Mouse (Mus musculus) cerebellum, adult 2 months (tissue): ENCODE results near the gene Fam222b. TPM values are rescaled to one million over a fixed set of nuclear protein-coding genes. Genes with fewer than 3 reads are reported as not detected.
A peak's percentile ranks its signal among the peaks of the same experiment; 100 is the strongest.

ENCODE experiments used
- DNase-seq, 2 experiments: peaks; one replicate each; pipeline ENCODE4 v3.0.0; 2021
- H3K27ac ChIP-seq: fragments of 200-500 bp; 2 replicates; pipeline ENCODE4 v1.5.1; 2012; ENCODE audit warnings: low read length, control low read depth, inconsistent platforms; ENCODE audit not compliant: insufficient read depth
- H3K27me3 ChIP-seq: fragments of 200-500 bp; 2 replicates; pipeline ENCODE4 v1.6.1; 2012; ENCODE audit warnings: inconsistent platforms, mild to moderate bottlenecking, low read length, moderate library complexity; ENCODE audit not compliant: control insufficient read depth, insufficient read depth
- H3K4me1 ChIP-seq: fragments of 200-500 bp; 2 replicates; pipeline ENCODE4 v1.6.1; 2011; ENCODE audit warnings: low read length; ENCODE audit not compliant: control insufficient read depth, insufficient read depth
- H3K4me3 ChIP-seq: fragments of 200-500 bp; replicated peaks from 2 replicates; pipeline ENCODE3; 2011; ENCODE audit warnings: mild to moderate bottlenecking, low read depth, low read length, control low read depth; ENCODE audit not compliant: insufficient read depth
- CTCF ChIP-seq: fragments of 200-500 bp; IDR thresholded peaks from 2 replicates; pipeline ENCODE4 v1.5.1; 2011; ENCODE audit warnings: low read depth, mild to moderate bottlenecking, control low read depth, low read length, moderate library complexity, borderline replicate concordance; ENCODE audit not compliant: insufficient read depth
- POLR2A ChIP-seq: fragments of 200-500 bp; IDR thresholded peaks from 2 replicates; pipeline ENCODE4 v1.6.1; 2011; ENCODE audit warnings: low read length, control low read depth, borderline replicate concordance; ENCODE audit not compliant: insufficient read depth
- WGBS: fragments of 180-500 bp; shearing (Covaris S2); methylation state at CpG from one replicate; pipeline ENCODE4 v1.1.7; 2018; 5-methylcytosine and 5-hydroxymethylcytosine counted together
- polyA plus RNA-seq: library from polyadenylated mRNA; depleted of rRNA; stranded (reverse); fragments of >200 nt; gene quantifications from 2 replicates; pipeline ENCODE4 v1.2.3, GENCODE M21; 2012

The Fam222b gene
- polyA plus RNA-seq, 1 experiment = 23.5 TPM

DNA sequence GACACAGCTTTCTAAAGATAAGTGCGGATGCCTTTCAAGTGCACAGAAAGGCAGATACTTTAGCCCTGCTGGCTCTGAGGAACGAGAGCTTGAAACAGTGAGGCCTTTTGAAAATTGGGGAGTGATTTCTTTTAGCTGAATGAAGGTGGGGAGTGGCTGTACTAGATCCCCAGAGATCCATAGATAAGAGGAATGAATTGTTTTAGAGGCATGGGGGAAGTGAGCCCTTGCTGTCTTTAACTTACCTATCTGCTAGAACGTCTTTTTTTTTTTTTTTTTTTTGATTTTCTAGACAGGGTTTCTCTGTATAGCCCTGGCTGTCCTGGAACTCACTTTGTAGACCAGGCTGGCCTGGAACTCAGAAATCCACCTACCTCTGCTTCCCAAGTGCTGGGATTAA, 2.6 kb downstream of the Fam222b start:
- no peaks in the 10 kb centered on the region for H3K27me3 ChIP-seq
- H3K4me1 ChIP-seq = peaks cover 2% of the 10 kb centered on the region
- WGBS = 56% methylated on average over 3 of the region's 3 CpGs
- no peak for TF ChIP-seq CTCF
- TF ChIP-seq POLR2A = no peak
- H3K4me3 ChIP-seq = no peak overlapping the region
- no peak for DNase-seq
- H3K27ac ChIP-seq = no peak overlapping the region

GRCm38 (mm10) chr11:78100746-78101145, 6.3 kb downstream of the Fam222b start:
- no peaks in the 10 kb centered on the region for H3K27me3 ChIP-seq
- no peak for TF ChIP-seq POLR2A
- TF ChIP-seq CTCF = no peak
- peaks cover 2% of the 10 kb centered on the region for H3K4me1 ChIP-seq
- H3K4me3 ChIP-seq = no peak overlapping the region
- H3K27ac ChIP-seq = no peak overlapping the region
- DNase-seq = no peak
- 87% methylated on average over 11 of the region's 11 CpGs for WGBS

DNA sequence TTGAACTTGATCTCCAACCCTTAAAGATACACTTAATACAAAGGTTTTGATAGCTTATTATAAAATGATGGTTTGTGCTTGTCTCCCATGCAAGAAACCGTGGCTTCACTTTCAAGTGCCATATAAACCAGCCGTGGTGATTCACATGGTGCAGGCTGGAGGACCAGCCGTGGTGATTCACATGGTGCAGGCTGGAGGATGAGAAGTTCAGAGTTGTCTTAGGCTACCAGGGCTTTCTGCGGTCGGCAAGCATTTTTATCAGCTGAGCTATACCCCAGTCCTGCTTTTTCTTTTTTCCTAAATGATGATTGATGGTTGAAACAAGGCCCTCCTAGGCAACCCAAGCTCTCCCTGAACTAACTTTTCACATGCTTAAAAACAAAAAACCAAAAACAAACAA, 7.7 kb downstream of the Fam222b start:
- no peak for DNase-seq
- Histone ChIP-seq H3K27ac (no peak overlapping the region), H3K4me1 (no peaks in the 10 kb centered on the region; the same call in 1 of the 2 replicates), H3K4me3 (no peak overlapping the region), H3K27me3 (no peaks in the 10 kb centered on the region)
- TF ChIP-seq CTCF (no peak), POLR2A (no peak)
- 88% methylated on average over 5 of the region's 5 CpGs for WGBS

DNA sequence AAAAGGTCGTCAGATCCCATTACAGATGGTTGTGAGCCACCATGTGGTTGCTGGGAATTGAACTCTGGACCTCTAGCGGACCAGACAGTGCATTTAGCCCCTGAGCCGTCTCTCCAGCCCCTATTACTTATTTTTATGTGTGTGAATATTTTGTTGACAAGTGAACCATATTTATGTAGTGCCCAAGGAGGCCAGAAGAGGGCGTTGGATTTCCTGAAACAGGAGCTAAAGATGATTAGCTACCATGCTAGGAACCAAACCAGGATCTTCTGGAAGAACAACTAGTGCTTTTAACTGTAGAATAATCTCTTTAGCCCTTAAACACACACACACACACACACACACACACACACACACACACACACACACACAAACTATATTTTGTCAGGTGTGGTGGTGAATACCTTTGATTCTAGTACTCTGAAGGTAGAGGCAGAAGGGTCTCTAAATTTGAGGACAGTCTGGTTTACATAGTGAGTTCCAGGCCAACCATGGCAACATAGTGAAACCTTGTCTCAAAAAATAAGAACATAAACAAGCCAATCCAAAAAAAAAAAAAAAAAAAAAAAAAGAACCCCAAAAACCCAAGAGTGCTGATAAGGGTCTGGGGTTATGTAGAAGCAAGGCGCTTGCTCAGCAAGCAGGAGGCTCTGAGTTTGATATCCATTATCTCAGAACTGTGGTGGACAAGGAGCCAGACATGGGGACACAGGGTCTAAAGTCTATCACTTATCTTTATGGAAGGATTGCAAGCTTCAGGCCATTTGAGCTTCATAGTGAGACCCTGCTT, 8.7 kb downstream of the Fam222b start:
- Histone ChIP-seq H3K27ac (no peak overlapping the region), H3K4me1 (no peaks in the 10 kb centered on the region; the same call in 1 of the 2 replicates), H3K4me3 (no peak overlapping the region), H3K27me3 (no peaks in the 10 kb centered on the region)
- WGBS = 67% methylated on average over 5 of the region's 5 CpGs
- no peak for DNase-seq
- no peak for TF ChIP-seq POLR2A
- no peak for TF ChIP-seq CTCF

GRCm38 (mm10) chr11:78104501-78104900, 10.0 kb downstream of the Fam222b start:
- H3K27me3 ChIP-seq = no peaks in the 10 kb centered on the region
- no peaks in the 10 kb centered on the region; the same call in 1 of the 2 replicates for H3K4me1 ChIP-seq
- DNase-seq = no peak
- WGBS = 93% methylated on average over 5 of the region's 5 CpGs
- no peak overlapping the region for H3K27ac ChIP-seq
- H3K4me3 ChIP-seq = no peak overlapping the region
- TF ChIP-seq CTCF (no peak), POLR2A (no peak)

DNA sequence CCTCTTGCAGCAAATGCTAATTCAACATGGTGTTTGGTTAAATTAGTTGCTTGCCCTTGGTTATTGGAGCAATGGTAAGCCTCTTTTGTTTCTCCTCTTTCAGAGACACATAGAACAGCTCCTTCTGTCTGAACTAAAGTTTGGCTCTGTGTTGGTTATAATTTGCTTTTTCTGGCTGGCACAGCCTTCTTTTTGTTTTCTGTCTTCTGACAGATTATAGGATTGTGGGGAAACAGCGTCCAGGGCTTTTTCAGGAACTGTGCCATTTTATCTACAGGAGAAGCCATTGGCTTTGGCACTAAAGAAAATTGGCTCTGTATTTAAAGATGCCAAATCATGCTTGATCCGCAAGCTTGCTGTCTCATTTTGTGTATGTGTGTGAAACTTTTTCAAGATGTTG, 19.2 kb downstream of the Fam222b start:
- H3K27me3 ChIP-seq = no peaks in the 10 kb centered on the region
- DNase-seq = no peak
- H3K4me3 ChIP-seq = no peak overlapping the region
- H3K4me1 ChIP-seq = peaks cover 4% of the 10 kb centered on the region
- no peak overlapping the region for H3K27ac ChIP-seq
- no peak for TF ChIP-seq POLR2A
- no peak for TF ChIP-seq CTCF
- 16% methylated on average over 2 of the region's 2 CpGs for WGBS

DNA sequence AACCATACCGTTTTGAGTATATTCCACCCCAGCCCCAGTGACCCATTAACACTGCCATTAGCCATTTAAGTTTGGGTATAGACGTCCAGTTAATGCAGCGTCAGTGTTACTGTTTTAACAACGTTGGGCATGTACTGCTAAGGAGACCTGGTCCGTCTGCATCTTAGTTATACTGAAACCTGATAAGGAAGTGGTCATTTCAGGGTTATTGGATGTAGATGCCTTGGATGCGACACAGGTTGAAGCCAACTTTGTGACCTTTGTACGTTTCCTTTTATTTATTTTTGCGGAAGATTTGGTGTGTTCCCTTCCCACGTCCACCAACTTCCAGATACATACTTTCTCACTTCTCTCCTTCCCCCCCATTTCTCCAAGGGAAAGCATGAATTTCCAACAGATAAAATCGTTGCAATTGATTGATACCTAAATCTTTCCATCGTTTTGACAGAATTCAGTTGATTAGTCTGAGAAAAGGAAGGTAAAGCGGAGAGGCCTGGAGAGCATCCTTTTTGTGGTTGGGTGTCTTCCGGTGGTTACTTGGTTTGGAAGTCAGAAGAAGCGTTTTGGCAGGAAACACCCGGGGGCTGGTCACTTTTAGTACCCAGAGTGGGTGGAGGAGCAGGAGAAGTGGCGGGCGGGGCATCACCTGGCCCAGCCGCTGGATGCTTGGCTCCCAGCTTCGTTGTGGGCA, 20.4 kb downstream of the Fam222b start:
- TF ChIP-seq POLR2A (no peak), CTCF (no peak)
- peak overlapping the region; percentile 84 for H3K4me3 ChIP-seq
- peaks cover 4% of the 10 kb centered on the region for H3K4me1 ChIP-seq
- 13% methylated on average over 19 of the region's 19 CpGs for WGBS
- peak overlapping the region; percentile 67; the same call in 1 of the 2 replicates for H3K27ac ChIP-seq
- no peak for DNase-seq
- no peaks in the 10 kb centered on the region for H3K27me3 ChIP-seq

DNA sequence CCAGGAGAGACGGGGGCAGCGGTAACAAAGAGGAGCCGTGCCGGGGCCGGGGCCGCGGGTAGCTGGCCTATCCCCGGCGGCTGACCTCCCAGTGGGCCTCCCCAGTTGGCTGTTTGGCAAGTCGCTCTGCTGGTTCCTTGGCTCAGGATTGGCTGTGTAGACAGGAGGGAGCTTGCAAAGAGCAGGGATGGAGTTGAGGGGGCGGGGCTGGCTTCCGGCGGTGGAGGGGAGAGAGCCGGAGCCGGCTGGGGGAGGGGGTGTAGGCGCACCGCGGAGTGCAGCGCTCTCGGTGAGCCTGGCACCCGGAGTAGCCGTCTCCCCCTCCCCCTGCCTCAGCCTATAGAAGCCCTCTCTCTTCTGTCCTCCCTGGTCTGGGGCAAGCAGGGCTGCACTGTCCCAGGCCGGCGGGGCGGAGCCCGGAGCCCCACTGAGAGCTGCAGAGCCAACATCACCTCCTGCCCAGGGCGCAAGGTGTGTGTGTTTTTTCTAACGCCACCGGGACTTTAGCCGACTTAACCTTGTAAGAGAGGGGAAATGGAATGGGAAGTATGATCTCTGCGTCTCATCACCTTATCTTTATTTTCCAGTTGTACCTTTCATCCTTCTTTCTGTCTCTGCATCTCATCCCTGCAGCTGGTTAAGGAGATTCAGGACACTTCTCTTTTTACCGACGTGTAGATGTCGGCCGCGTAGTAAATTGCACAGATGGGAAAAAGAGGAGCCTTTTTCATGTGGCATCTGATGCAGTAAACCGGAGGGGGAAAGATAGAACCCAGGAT, 21.1 kb downstream of the Fam222b start:
- H3K4me3 ChIP-seq = peak overlapping the region; percentile 84
- DNase-seq = peak; percentile 94 to 97
- H3K4me1 ChIP-seq = peaks cover 4% of the 10 kb centered on the region
- H3K27me3 ChIP-seq = no peaks in the 10 kb centered on the region
- peak overlapping the region; percentile 67 for H3K27ac ChIP-seq
- under 1% methylated on average over 36 of the region's 37 CpGs for WGBS
- TF ChIP-seq POLR2A (peak; percentile 40; the same call in 1 of the 2 replicates), CTCF (no peak)
